Mouse (Mus musculus): ENCODE data around the gene Reln. TPM values are rescaled to one million over a fixed set of nuclear protein-coding genes. Genes with fewer than 3 reads are reported as not detected.

The Reln gene
- total RNA-seq, 4 experiments from 2014 or later: 35.3 to 49.0 (median 41.5) TPM

DNA sequence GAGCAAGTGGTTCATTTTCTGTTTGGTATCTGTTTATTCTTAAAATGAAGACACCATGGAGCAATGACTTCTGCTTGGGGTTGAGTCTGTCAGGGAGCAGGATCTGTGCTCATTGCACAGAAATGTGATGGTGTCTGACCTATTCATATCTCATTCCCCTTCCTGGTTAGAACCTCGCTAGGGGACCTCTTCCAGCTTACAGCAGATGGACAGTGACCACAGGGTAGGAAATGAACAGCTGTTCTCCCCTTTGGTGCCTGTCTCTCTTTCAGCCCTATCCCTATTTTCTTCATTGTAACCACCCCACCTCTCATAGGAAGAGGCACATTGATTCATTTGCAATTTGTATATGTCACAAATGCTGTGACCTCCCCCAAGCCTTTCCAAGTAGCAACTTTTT lies 225.2 kb downstream of the Reln start:
- DNase-seq (ENCODE audit: low spot score in 2 of 2): no peak

DNA sequence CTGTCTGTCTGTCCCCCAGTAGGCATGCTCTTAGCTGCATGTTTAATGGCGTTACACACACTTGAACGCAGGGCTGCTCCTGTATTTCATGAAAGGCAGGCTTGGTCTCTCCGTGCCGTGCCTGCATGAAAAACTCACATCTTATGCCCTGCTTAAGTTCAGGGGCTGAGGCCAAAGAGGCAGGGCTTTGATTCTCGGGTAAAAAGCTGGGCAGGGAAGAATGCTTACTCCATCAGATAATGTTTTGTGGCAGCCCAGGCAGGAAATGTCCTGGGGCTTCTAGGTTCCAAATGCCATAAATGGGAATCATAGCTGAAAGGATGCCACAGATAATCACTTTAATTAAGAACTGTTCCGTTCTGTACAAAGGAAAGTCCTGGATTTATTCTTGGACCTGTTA lies 226.0 kb downstream of the Reln start:
- no peak for DNase-seq (ENCODE audit: low spot score in 2 of 2)

DNA sequence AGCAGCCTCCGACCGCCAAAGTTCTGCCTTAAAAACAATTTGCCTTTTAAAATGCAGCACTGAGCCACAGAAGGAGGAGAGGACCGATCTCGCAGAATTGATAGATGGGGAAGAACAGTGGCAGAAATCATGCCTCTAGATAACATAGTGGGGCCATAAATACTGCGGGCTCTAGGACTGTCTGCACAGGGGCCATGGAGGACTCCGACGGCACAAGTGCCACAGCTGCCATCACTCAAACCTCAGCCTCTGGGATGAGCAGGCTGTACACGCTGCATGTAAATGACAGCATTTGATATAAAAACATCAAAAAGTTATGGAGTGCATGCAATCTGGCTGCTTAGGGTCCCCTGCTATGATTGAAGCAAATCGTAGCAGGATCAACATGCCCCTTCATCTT lies 227.6 kb downstream of the Reln start:
- DNase-seq (ENCODE audit: low spot score in 2 of 2): no peak

DNA sequence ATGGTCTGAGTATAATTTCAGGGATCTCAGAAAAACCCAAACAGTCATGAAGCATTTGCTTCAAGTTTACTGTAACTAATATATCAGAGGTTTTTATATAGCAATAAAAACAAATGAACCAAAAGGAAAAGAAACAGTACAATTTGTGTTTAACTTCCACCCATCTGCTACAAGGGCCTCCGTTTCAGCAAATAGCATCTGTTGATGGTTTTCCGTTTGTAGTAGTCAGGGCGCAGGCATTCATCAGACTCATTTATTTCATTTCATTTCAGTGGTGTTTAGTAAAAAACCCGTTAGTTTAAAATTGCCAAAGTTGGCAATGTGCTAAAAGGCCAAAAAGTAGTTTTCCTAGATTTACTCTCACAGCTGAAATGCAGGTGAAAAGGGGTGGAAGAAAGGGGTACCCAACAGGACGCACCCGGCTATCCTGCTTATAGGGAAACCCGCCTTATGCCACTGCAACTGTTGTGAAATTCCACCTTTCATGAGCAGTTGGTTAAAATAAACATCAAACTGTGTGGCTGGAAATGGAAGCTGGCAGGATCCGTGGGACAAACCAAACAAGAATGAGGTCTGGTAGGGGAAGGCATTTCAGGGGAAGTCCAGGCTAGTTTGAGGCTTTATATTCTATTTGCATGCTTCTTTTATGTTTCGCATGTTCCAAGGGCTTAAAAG lies 237.6 kb downstream of the Reln start:
- DNase-seq (ENCODE audit: low spot score in 2 of 2): peak; percentile 11 to 28

DNA sequence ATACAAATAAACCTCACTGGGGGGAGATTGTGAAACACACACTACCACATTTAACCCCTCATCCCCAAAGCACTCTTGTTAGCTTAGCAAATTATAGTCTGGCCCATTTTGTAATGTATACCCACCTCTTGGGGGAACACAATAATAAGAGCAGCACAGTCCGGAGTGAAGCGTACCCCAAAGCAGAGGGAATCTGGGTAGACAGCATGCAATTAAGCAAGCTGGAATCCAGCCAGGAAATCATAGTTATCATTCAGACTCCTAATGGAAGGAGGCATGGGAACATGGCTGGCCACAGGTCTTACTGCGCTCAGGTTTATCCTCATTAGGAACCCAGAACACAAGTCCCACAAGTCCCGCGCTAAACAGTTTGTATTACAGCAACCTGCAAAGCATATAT lies 249.5 kb downstream of the Reln start:
- no peak for DNase-seq (ENCODE audit: low spot score in 2 of 2)

DNA sequence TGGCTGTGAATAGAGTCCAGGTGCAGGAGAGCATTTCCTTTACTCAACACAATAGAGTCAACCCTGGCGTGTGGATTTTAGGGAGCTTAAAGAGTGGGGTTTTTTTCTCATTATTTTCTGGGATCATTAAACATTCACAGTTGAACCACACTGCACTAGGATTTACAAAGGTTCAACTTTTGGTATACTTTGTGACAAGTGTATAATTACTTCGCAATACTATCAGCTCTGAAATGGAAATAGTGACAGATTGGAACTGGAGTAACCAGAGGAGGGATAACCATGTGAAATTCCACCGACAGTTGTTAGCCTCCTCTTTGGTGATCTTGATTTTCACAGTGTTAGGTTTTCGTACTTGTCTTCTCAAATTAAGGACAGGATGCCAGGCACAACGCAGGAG lies 250.5 kb downstream of the Reln start:
- no peak for DNase-seq (ENCODE audit: low spot score in 2 of 2)

DNA sequence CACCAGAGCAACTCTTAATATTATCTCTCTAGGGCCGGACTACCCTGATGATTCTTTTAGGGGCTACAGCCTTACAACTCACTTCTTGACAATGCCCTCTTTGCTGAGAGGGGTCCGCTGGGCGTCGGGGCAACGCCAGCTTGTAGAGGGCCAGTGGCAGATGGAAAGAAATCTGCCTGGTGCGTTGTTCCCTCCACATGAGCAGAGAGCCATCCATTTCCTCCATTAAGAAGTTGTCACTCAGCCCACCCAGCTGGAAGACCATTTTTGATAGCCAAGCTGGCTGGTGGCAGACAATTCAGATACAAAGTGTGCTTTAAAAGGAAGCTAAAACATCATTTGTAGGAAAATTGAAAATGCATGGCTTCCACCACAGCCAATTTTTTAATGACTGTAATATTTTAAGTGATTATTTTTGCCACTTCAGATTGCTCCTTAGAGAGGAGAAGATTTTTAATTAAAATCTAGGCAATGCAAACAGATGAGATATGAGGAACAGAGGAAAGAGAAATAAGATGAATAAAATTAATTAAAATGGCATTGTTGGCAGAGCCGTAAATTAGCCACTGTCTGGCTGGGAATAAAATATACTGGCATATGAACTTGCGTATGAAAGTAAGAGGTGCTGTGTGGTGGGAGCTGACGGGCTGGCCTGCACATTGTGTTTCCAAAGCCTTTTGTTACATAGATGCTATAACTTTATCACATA lies 251.2 kb downstream of the Reln start:
- peak in 1 of 2 experiments; percentile 7 for DNase-seq (ENCODE audit: low spot score in 2 of 2)

DNA sequence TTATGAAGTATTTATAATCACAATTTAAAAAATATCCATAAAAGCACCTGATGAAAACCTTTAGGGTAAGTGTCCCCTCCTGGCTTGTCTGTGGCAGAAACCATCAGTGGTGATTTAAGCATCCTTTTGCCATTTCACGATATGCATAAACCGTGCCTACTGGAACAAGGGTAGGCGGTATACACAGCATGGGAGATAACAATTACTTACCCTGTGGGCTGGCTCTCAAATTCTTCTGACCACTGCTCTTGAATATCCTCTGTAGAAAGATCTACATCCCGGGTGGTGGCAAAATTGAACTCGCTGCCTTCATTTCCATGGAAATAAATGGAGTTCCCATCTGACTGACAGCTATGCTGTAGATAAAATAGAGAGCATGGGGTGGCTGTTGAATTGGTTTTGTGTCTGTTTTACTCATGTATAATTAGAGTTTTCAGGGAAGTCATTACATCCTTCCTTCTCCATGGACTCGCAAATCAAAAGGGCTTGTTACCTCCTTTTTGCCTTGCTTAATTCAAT lies 264.0 kb downstream of the Reln start:
- no peak for DNase-seq (ENCODE audit: low spot score in 2 of 2)

DNA sequence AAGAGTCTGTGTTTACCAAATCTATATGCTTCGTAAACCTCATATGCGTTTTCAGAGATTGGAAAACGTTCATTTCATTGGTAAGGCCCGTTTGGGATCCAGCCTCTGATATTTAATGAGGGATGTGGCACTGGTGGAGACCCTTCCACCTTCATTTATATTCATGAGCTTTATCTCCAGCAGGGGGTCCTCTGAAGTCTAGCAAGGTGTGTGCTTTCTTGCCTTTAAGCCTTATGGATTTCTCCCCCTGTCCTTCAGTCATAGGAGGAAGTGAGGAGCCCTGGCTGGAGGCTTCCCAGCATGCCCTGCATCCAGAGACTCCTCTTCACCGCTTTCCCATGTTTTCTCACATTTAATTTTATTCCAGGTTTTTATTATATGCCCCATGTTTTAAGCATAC lies 269.5 kb downstream of the Reln start:
- no peak for DNase-seq (ENCODE audit: low spot score in 2 of 2)

DNA sequence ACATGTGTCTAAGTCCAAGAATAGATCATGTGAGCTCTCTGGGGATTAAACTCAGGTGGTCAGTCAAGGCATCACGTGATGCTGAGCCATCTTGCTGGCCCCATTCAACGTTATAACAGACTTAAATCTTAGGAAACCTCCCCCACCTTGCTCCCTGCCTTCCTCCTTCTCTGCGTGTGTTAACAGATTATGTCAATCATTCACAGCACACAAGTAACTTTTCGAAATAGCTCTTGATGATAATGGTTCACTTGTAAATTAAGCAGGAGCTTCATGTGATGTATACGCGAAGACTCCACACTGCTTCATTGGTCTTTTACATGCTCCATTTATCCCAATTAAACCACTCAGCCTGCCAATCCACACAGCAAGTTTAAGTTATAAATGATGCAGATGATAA lies 271.9 kb downstream of the Reln start:
- DNase-seq (ENCODE audit: low spot score in 2 of 2): no peak

DNA sequence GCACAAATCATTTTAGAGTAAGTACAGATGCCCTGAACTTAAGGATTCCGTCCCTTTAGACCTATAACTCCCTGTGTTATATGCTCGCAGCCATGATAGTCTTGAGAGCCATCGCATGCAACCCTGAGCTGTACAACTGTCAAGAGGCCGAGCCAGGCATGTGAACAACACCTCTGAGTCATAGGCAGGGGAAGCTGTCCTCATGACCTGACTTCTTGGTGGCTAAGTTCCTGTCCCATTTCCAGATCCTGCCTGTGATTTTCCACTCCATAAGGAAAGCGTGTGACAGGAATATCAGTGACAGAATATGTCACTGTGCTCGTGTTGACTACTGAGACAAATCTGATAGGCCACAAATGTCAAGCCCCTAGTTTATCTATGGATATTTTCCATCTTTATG lies 285.3 kb downstream of the Reln start:
- no peak for DNase-seq (ENCODE audit: low spot score in 2 of 2)

DNA sequence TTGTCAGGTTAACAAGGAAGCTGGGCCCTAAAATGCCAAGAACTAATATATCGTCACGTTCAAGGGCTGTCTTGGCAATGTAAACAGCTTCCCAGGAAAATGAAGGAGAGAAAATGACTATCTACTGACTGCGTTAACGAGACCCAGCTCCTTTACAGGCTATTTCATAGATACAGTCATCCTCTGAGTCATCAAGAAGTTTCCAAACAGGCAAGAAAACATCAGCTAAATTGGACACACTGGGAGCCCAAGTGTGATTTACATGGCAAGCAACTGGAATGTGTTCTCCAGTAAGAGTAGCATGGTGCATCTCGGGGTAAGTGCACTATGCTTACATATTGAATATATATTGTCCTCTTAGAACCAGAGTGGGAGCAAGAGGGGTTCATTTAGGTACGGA lies 302.7 kb downstream of the Reln start:
- DNase-seq (ENCODE audit: low spot score in 2 of 2): no peak

DNA sequence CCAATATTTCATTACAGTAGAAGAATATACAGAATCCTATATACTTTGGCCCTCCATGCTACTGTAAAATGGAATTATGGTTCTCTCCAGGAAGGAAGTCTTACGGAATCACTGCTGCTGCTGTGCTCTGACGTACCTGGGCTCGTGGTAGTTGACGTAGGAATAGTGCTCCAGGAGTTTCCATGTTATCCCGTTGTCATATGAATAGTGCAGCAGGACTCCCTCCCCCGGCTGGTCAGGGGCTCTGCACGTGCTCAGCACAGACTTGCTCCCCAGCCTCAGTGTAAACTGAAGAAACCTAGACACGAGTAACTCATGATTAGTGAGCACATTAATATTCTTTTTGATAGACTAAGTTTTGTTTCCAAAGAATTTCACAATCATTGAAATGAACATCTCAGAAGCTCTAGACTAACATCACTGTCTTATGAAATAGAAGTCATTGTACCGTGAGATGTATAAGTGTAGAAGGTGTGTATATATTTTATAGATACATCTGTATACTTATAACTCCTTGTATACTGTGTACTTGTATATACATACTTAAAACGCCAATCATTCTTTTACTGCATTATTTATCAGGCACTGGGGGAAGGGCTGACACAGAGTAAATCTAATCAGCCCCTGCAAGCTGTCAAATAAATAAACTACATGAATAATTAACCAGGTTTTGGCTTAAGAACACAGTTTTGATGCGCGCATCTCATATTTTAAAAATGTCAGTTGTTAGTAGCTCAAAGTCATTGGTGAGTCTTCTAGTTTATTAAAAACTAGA lies 304.9 kb downstream of the Reln start:
- DNase-seq (ENCODE audit: low spot score in 2 of 2): no peak

DNA sequence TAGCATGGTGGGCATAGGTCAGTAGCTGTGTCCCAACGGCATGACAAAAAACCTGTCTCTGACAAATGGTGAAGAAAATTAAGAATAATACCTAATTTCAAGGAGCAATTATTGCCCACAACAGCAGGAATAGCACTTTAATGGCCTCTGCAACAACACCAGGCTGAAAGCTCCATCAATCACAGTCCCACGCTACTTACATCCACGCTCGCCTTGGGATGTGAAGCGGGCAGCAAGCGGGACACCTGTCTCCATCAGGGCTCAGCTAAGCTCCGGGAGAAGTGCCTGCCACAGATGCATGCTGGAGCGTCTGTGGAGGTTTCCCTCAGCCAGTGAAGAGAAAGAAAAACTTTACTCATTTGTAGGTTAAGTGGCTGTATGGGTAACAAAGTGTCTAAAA lies 309.3 kb downstream of the Reln start:
- no peak for DNase-seq (ENCODE audit: low spot score in 2 of 2)

DNA sequence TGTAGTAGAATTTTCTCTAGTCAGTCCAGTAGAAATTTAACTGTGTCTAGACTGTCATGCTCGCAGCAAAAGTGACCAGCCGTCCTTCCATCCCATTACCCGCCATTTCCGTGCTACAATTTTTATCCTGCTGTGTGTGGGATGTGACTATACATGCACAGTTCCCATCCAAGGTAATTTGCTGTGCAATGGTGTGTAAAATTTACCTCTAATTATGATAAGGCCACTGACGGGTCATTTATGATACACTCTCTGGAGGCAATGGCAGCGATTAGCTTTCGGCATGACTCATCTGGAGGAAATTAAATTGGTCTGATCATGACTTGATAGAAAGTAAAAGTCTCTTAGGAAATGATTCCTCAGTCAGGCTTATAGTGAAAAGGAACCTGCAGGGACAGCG lies 311.5 kb downstream of the Reln start:
- DNase-seq (ENCODE audit: low spot score in 2 of 2): no peak

DNA sequence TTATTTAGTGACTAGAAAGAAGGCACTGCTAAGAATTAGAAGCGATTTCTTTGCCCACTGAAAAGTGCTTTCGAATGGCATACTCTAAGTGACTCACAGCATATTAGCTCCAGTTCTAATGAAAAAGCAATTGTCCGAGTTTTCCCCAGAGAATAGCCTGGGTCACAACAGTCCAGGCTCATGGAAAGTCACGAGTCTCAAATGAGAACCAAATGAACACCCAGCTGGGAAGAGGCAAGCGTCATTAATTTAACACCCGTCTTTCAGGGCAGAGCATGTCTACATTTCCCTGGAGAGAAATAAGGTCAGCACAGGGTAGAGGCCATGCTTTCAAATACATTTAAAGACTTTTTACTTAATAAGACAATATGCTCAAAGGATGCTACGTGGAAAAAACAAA lies 312.8 kb downstream of the Reln start:
- DNase-seq (ENCODE audit: low spot score in 2 of 2): no peak

DNA sequence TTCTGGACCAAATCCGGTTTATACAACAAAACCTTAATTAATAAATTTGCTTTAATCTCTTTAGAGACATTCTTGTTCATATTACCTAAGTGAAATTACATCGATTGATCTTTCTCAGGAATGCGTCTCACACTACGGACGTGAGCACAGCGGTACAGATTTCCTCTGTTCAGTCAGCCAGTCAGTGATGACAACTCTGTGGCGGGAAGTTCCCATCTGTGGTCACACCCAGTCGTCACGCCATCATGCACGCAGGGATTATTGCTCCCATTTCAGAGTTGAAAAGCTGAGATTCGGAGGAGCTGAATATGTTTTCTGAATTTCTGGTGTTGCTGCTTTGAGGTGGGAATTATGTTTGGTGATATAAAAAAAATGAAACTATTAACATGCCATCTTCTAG lies 316.1 kb downstream of the Reln start:
- DNase-seq (ENCODE audit: low spot score in 2 of 2): no peak

DNA sequence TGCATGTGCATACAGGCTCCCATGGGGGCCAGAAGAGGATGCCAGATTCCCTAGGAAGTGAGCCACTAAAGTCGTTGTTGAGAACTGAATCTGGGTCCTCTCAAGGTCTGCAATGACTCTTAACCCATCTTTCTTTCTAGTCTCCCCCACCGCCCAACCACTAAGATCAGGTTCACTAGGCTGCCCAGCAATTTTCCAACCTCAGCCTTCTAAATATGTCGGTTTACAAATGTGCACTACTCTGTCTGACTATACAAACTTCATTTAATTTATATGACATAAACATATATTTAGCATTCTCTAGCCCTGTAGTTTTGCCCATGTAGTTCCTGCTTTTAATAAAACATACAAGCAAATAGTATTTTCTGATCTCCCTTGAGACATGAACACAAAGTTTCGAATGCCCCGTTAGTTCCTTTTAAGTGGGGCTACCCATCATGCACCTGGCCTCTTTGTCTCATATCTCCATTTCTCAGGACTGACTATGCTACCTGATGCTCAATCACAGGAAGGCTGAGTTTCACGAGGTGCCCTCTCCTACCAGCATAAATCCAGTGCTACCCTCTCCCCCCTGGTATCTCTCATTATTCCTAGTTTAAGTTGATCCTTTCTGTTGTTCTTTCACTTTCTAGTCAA lies 317.1 kb downstream of the Reln start:
- no peak for DNase-seq (ENCODE audit: low spot score in 2 of 2)

DNA sequence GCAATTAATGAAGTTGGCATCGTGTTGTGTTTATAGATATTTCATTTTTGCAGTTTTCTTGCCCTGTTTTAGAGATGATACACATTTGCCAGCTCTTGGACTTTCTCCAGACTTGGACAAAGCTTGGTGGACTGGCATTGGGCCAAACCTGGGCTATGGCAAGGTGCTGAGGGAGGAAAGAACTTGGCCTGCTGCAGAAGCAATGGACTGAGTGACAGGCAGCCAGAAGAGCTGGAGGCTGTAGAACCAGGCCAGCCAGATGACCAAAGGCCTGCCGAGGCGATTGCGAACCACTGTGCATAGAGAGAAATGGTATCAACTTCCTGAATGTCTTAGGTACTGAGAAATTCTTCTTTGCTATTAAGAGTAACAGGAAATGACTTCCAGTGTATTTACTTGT lies 318.8 kb downstream of the Reln start:
- DNase-seq (ENCODE audit: low spot score in 2 of 2): no peak

DNA sequence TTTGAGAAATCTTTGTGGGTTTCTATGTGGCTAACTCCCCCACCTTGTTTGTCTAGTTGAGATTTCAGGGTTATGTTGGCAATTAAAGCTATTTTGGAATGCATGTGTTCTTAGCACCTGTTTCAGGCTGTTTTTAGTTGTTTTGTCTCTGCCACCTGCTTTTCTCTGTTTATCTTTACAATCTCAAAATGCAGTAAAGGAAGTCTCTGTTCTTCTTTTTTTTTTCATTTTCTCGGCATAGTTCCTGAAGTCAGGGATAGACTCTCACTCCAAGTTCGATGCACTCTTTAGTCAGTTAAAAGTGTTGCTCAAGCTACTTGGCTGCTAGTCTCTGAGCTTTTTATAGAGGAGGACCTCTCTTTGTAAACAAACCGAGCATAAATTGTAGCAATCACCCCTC lies 320.4 kb downstream of the Reln start:
- DNase-seq (ENCODE audit: low spot score in 2 of 2): no peak

DNA sequence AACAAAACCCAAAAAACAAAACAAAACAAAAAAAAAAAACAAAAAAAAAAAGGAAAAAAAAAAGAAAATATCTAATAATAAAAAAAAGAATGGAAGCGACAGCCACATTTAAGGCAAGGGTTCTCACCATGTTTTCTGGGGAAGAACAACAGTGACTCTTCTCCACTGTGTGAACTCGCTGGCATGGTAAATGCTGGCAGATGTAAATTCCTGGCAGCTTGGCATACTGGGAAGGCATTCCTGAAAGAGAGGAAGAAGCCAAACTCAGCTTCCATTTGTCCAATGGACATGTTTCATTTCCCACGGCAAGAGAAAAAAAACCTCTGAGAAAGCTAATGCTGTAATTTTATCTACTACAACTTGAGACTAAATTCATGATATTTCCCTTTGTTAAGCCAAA lies 326.6 kb downstream of the Reln start:
- no peak for DNase-seq (ENCODE audit: low spot score in 2 of 2)

DNA sequence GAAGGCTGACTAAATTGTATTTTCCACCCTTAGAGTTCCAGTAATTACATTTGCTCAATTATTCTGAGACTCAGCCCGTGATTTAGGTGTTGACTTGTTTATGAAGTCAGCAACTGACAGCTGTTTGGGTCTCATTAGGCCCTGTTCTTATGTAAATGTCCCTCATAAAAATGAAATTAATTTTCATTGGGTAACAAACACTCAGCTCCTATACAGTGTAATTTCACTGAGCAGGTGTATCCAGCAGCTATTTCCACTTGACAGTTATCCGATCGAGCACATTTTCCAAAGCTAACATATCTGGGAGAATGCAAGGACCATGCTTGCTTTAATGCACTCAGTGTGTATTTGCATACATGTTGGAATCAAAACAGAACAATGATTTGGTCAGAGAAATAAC lies 330.0 kb downstream of the Reln start:
- DNase-seq (ENCODE audit: low spot score in 2 of 2): no peak

Measured in layer of hippocampus, adult 8-10 months (tissue).